Mouse (Mus musculus): Measurements from ENCODE around the gene Aff4. TPM values are rescaled to one million over a fixed set of nuclear protein-coding genes. Genes with fewer than 3 reads are reported as not detected.

The Aff4 gene
- total and polyA plus RNA-seq, 3 experiments = 19.8 to 50.6 (median 22.1) TPM

DNA sequence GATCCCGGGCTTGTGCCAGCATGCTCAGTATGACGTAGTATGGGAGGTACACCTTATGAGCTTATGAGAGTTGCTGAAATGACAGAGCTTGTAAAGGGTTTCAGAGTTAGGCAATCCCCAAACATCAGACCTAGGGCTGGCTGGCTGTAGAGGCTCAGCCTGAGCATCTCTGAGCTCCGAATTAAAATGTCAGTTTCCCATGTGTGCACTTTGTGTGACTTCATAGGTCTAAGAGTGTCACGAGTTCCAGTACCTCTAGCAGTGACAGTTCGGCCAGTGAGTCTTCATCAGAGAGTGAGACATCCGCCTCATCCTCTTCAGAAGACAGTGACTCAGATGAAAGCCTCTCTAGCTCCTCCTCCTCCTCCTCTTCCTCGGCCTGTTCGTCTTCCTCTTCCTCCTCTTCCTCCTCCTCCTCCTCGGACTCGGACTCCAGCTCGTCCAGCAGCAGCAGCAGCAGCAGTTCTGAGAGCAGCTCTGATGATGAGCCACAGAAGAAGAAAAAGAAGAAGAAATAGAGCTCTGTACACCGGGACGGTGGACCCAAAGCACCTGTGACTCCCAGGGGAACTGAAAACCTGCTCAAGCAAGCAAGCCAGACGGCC is 18.5 kb upstream of the Aff4 start:
- in situ Hi-C loops (cut with MboI; ENCODE audit: low pct_ligation_motif_present, low pct_unique_long_range_greater_than_20kb, low sequenced_read_pairs) (no loop called here), dilution Hi-C loops (cut with MboI; ENCODE audit: extremely low pct_ligation_motif_present, extremely low pct_unique_long_range_greater_than_20kb, low sequenced_read_pairs) (no loop called here)
- TF ChIP-seq JUND (conservative IDR thresholded peaks at IDR 0.05; ENCODE audit: low read depth, low read length) (no peak), MAFK (IDR thresholded peaks at IDR 0.05; ENCODE audit: insufficient replicate concordance, low read length) (no peak), SIN3A (IDR thresholded peaks at IDR 0.05; ENCODE audit: low read length) (no peak), HCFC1 (IDR thresholded peaks at IDR 0.05; ENCODE audit: low read depth, low read length) (no peak), NELFE (IDR thresholded peaks at IDR 0.05; ENCODE audit: low read depth, low read length) (no peak), IRF4 (IDR thresholded peaks at IDR 0.05; ENCODE audit: low read depth, low read length) (no peak)
- Histone ChIP-seq H3K36me3 (replicated peaks in 1 of 2; ENCODE audit: control insufficient read depth in 1 of 2, insufficient read depth in 1 of 2, low read length in 1 of 2) (peaks cover 49 to 64% of the 10 kb centered on the region in 2 experiments), H3K27ac (ENCODE audit: insufficient read depth, low read depth) (0 out of 2 replicates have a peak overlapping the region, but pooled peaks have one; percentile 28), H3K9ac (ENCODE audit: insufficient read depth, low read depth) (no peak overlapping the region), H3K79me2 (replicated peaks; ENCODE audit: control insufficient read depth, extremely low read depth, insufficient read depth, poor library complexity, severe bottlenecking) (no peaks in the 10 kb centered on the region; the same call in 1 of the 2 replicates), H3K4me2 (ENCODE audit: insufficient read depth, low read depth, poor library complexity, severe bottlenecking) (no peak overlapping the region), H3K9me3 (replicated peaks; ENCODE audit: low read length) (no peaks in the 10 kb centered on the region), H3K4me3 (replicated peaks in 1 of 3; ENCODE audit: low read depth in 2 of 3, low read length in 2 of 3, poor library complexity in 1 of 3) (no peak overlapping the region), H3K27me3 (replicated peaks) (no peaks in the 10 kb centered on the region), H3K4me1 (ENCODE audit: control insufficient read depth in 1 of 2, insufficient read depth in 2 of 2) (peaks cover 3 to 15% of the 10 kb centered on the region in 2 experiments; a peak in 3 of 4 replicates)
- DNase-seq (ENCODE audit: extremely low read depth) = peak; percentile 30

DNA sequence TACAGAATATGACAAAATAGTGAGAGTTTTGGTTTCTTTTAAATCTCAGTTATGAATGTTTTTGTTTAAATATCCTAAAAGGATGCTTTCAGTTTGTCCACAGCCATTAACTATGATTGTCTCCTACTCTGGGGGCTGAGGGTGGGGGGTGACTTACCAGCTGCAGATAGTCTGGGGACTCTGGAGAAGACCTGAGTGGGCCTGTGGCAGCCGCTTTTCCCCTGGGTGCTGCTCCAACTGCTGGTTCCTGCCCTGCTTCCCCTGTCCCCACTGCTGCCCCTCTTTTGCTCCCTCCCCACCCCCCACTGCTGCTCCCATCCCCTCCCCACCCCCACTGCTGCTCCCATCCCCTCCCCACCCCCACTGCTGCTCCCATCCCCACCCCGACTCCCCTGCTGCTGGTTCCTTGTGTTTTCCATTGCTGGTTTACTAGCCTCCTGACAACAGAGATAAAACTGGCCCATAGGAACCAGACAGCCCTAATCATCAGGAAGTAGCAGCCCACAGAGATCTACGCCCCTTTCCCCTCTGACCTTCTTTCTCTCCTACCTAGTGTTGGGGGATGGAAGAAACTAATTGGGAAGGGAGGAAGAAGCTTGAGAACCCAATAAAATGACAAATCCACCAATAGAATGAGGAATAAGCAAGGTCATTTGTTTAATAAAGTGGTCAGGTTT is 15.0 kb upstream of the Aff4 start:
- Histone ChIP-seq H3K79me2 (replicated peaks; ENCODE audit: control insufficient read depth, extremely low read depth, insufficient read depth, poor library complexity, severe bottlenecking) (no peaks in the 10 kb centered on the region), H3K9ac (ENCODE audit: insufficient read depth, low read depth) (no peak overlapping the region), H3K27me3 (replicated peaks) (no peaks in the 10 kb centered on the region), H3K9me3 (replicated peaks; ENCODE audit: low read length) (no peaks in the 10 kb centered on the region), H3K4me3 (replicated peaks in 1 of 3; ENCODE audit: low read depth in 2 of 3, low read length in 2 of 3, poor library complexity in 1 of 3) (no peak overlapping the region), H3K4me1 (ENCODE audit: control insufficient read depth in 1 of 2, insufficient read depth in 2 of 2) (peaks cover 3 to 15% of the 10 kb centered on the region in 2 experiments; a peak in 3 of 4 replicates), H3K27ac (ENCODE audit: insufficient read depth, low read depth) (no peak overlapping the region), H3K36me3 (replicated peaks in 1 of 2; ENCODE audit: control insufficient read depth in 1 of 2, insufficient read depth in 1 of 2, low read length in 1 of 2) (peaks cover 24 to 32% of the 10 kb centered on the region in 2 experiments), H3K4me2 (ENCODE audit: insufficient read depth, low read depth, poor library complexity, severe bottlenecking) (no peak overlapping the region)
- TF ChIP-seq ETS1 (conservative IDR thresholded peaks at IDR 0.05; ENCODE audit: low read depth, low read length) (no peak), RCOR1 (conservative IDR thresholded peaks at IDR 0.05; ENCODE audit: low read depth, low read length) (no peak), HCFC1 (IDR thresholded peaks at IDR 0.05; ENCODE audit: low read depth, low read length) (no peak), NELFE (IDR thresholded peaks at IDR 0.05; ENCODE audit: low read depth, low read length) (no peak), UBTF (IDR thresholded peaks at IDR 0.05; ENCODE audit: low read depth, low read length) (no peak), MXI1 (IDR thresholded peaks at IDR 0.05; ENCODE audit: low read depth, low read length) (no peak), ZNF384 (IDR thresholded peaks at IDR 0.05; ENCODE audit: low read depth, low read length) (no peak), ZC3H11A (IDR thresholded peaks at IDR 0.05; ENCODE audit: low read depth, low read length) (no peak), SMC3 (IDR thresholded peaks at IDR 0.05; ENCODE audit: low read depth, low read length) (no peak), USF2 (conservative IDR thresholded peaks at IDR 0.05; ENCODE audit: low read depth, low read length) (no peak), MAX (IDR thresholded peaks at IDR 0.05; ENCODE audit: low read length) (no peak), USF1 (IDR thresholded peaks at IDR 0.05; ENCODE audit: low read depth, low read length) (no peak), EP300 (IDR thresholded peaks at IDR 0.05; ENCODE audit: low read length) (no peak), POLR2AphosphoS2 (IDR thresholded peaks at IDR 0.05; ENCODE audit: low read depth, low read length) (no peak), ZMIZ1 (IDR thresholded peaks at IDR 0.05; ENCODE audit: low read depth, low read length) (no peak)
- in situ Hi-C loops (cut with MboI; ENCODE audit: low pct_ligation_motif_present, low pct_unique_long_range_greater_than_20kb, low sequenced_read_pairs) = no loop called here
- DNase-seq (ENCODE audit: extremely low read depth) = no peak
- dilution Hi-C loops (cut with MboI; ENCODE audit: extremely low pct_ligation_motif_present, extremely low pct_unique_long_range_greater_than_20kb, low sequenced_read_pairs) = no loop called here
